Mouse (Mus musculus) neural tube, embryonic 14.5 days (tissue): Measurements from ENCODE around the gene Ccdc157. TPM values are rescaled to one million over a fixed set of nuclear protein-coding genes. Genes with fewer than 3 reads are reported as not detected.

Experiments
- ATAC-seq: fragments of 200-750 bp; cut with Nextera tagmentation; 2 replicates; pipeline ENCODE4 v1.8.0; 2017; ENCODE audit warnings: low read depth, mild to moderate bottlenecking, moderate TSS enrichment, moderate library complexity
- H3K27ac ChIP-seq: fragments of 300-500 bp; sonication (generic); 2 replicates; pipeline ENCODE4 v1.5.1; 2014; ENCODE audit warnings: low read depth, mild to moderate bottlenecking, control low read depth, low read length, moderate library complexity, mixed read lengths
- H3K27me3 ChIP-seq: fragments of 300-500 bp; sonication (generic); 2 replicates; pipeline ENCODE4 v1.6.1; 2014; ENCODE audit warnings: low read length; ENCODE audit not compliant: control insufficient read depth, insufficient read depth
- H3K36me3 ChIP-seq: fragments of 300-500 bp; sonication (generic); 2 replicates; pipeline ENCODE4 v1.6.1; 2014; ENCODE audit warnings: low read length, mixed read lengths; ENCODE audit not compliant: control insufficient read depth, insufficient read depth
- H3K4me1 ChIP-seq: fragments of 300-500 bp; sonication (generic); 2 replicates; pipeline ENCODE4 v1.6.1; 2014; ENCODE audit warnings: low read length; ENCODE audit not compliant: control insufficient read depth, insufficient read depth
- H3K4me2 ChIP-seq: fragments of 300-500 bp; sonication (generic); 2 replicates; pipeline ENCODE4 v1.6.1; 2014; ENCODE audit warnings: mild to moderate bottlenecking, low read depth, low read length, control low read depth
- H3K4me3 ChIP-seq: fragments of 300-500 bp; sonication (generic); 2 replicates; pipeline ENCODE4 v1.5.1; 2014; ENCODE audit warnings: low read depth, low read length, control low read depth, mixed read lengths
- H3K9ac ChIP-seq: fragments of 300-500 bp; sonication (generic); replicated peaks from 2 replicates; pipeline ENCODE4 v1.6.1; 2014; ENCODE audit warnings: low read depth, mild to moderate bottlenecking, control low read depth, low read length, mixed read lengths
- H3K9me3 ChIP-seq: fragments of 300-500 bp; sonication (generic); 2 replicates; pipeline ENCODE4 v1.6.1; 2016; ENCODE audit warnings: low read length; ENCODE audit not compliant: control insufficient read depth
- WGBS: fragments of 180-500 bp; shearing (Covaris S2); extraction: QIAGEN DNeasy Blood & Tissue Kit; methylation state at CpG from one replicate; pipeline ENCODE4 v1.1.7; 2014; 5-methylcytosine and 5-hydroxymethylcytosine counted together
- polyA plus RNA-seq: library from polyadenylated mRNA; unstranded; fragments of >200 nt; fragmentation: Nextera tagmentation; extraction: Ambion mirVana; gene quantifications from 2 replicates; pipeline ENCODE4 v1.2.1, GENCODE M21; 2014

Gene Ccdc157
- polyA plus RNA-seq, 1 experiment from 2014 or later = 5.8 TPM

DNA sequence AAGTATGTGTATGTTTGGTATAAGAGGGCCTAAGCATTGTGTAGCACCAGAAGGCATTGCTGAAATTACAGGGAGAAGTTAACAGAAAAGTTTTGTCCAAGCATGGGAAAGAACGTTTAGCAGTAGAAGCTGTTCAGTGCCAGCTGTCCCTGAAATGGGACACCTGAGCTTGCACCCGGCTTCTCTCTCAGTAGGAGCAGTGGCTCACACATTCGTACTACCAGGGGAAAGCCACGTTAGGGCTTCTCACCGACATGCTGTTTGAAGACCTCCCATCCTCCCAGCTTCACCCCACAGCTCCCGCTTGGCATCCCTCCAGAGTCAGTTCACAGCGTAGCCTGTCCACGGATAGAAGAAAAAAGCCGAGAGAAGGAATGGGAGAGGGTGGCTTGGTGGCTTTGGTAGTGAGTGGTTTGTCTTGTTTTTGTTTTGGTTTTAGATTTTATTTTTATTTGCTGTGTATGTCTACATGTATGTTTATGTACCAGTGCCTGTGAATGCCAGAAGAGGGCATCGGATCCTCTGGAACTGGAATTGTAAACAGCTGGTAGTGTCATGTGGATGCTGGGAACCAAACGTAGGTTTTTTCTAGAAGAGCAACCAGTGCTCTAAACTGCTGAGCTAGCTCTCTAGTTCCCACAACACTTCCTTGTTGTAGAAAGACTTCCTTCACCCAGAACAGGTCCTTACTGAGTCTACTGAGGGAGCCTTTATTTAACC lies 42.0 kb upstream of the Ccdc157 start:
- no peak overlapping the region for H3K4me2 ChIP-seq
- 79% methylated on average over 11 of the region's 11 CpGs for WGBS
- no peak overlapping the region for H3K9ac ChIP-seq
- no peaks in the 10 kb centered on the region for H3K9me3 ChIP-seq
- peaks cover 6% of the 10 kb centered on the region; the same call in 1 of the 2 replicates for H3K36me3 ChIP-seq
- no peaks in the 10 kb centered on the region for H3K27me3 ChIP-seq
- H3K4me3 ChIP-seq = no peak overlapping the region
- no peak for ATAC-seq
- H3K4me1 ChIP-seq = 0 out of 2 replicates have a peak, but pooled peaks cover 3% of the 10 kb centered on the region
- no peak overlapping the region for H3K27ac ChIP-seq

DNA sequence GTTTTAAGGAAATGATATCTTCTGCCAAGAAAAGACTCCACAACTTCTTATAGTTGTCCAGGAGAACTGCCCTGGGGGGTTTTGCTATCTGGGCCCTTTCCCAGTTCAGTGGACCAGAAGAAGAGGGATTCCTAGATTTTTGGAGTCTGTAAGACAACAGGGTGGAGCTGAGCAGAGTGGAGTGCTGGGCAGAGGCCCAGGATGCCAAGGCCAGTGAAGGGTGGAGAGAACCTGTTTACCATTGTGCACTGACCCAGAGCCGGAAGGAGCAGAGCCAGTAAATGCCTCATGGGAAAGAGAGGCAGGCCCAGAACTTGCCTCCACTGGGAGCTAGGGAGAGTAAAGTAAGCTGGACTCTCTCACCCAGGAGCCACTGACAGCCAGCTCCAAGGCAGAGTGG lies 37.6 kb upstream of the Ccdc157 start:
- no peaks in the 10 kb centered on the region for H3K27me3 ChIP-seq
- no peak for ATAC-seq
- H3K36me3 ChIP-seq = no peaks in the 10 kb centered on the region
- H3K4me1 ChIP-seq = no peaks in the 10 kb centered on the region
- no peak overlapping the region for H3K9ac ChIP-seq
- no peak overlapping the region for H3K4me3 ChIP-seq
- no peaks in the 10 kb centered on the region for H3K9me3 ChIP-seq
- WGBS = 80% methylated on average over 1 of the region's 1 CpGs
- no peak overlapping the region for H3K27ac ChIP-seq
- no peak overlapping the region for H3K4me2 ChIP-seq

- no peak for ATAC-seq
- no peak overlapping the region for H3K4me2 ChIP-seq
- no peak overlapping the region for H3K4me3 ChIP-seq
- no peaks in the 10 kb centered on the region for H3K9me3 ChIP-seq
- no peak overlapping the region for H3K9ac ChIP-seq
- no peak overlapping the region for H3K27ac ChIP-seq
- no peaks in the 10 kb centered on the region for H3K27me3 ChIP-seq
- WGBS = 72% methylated on average over 8 of the region's 8 CpGs
- no peaks in the 10 kb centered on the region for H3K4me1 ChIP-seq
- H3K36me3 ChIP-seq = no peaks in the 10 kb centered on the region
These were observed 36.5 kb upstream of the Ccdc157 start for GRCm38 (mm10) chr11:4196636-4197035.

DNA sequence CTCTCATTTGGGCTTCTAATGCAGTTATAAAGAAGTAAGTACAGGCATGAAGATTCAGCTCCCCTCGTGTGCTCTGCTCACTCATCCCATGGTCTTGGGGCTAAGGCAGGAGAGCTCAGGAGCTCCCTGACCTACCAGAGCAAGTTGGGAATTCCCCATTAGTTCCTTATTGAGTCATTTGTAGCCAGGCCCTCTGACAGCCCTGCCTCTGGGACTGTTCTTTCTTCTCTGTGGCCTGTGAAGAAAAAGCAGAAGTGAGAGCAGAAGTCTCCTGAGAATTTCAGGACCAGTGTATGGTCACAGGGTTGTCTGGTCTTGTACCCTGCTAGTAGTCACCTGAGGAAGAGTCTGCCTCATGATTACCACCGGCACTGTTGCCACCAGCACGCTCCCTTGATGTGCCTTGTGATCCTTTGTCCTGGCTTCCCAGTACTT lies 35.5 kb upstream of the Ccdc157 start:
- H3K9me3 ChIP-seq = no peaks in the 10 kb centered on the region
- WGBS = 88% methylated on average over 3 of the region's 3 CpGs

DNA sequence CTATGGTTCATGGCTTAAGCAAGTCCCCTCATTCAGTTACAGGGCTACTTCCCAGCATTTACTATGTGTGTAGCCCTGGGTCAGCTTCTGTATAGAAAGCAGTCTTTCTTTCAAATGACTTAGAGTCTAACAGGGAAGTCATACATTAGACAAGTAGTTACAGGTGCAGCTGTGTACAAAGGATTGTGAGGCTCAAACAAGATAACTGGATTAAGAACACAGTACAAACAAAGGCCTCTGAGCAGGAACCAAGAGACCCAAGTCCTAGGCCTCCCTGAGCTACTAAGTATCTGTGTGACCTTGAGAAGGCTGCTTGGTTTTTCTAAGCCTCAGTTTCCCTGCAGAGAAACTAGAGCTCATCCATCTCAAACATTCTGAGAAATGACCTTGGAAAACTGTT lies 33.3 kb upstream of the Ccdc157 start:
- Histone ChIP-seq H3K36me3 (no peaks in the 10 kb centered on the region), H3K9ac (no peak overlapping the region), H3K9me3 (no peaks in the 10 kb centered on the region), H3K4me1 (0 out of 2 replicates have a peak, but pooled peaks cover 5% of the 10 kb centered on the region), H3K4me2 (no peak overlapping the region), H3K27me3 (no peaks in the 10 kb centered on the region), H3K4me3 (no peak overlapping the region), H3K27ac (no peak overlapping the region)
- ATAC-seq = no peak

More for the DNA sequence above, 35.5 kb upstream of the Ccdc157 start:
- Histone ChIP-seq H3K36me3 (no peaks in the 10 kb centered on the region), H3K27ac (no peak overlapping the region), H3K4me2 (no peak overlapping the region), H3K9ac (no peak overlapping the region), H3K27me3 (no peaks in the 10 kb centered on the region), H3K4me3 (no peak overlapping the region), H3K4me1 (no peaks in the 10 kb centered on the region)
- ATAC-seq = no peak

- H3K4me2 ChIP-seq = no peak overlapping the region
- WGBS = 83% methylated on average over 3 of the region's 3 CpGs
- no peak overlapping the region for H3K4me3 ChIP-seq
- no peak for ATAC-seq
- H3K4me1 ChIP-seq = peaks cover 7% of the 10 kb centered on the region
- no peaks in the 10 kb centered on the region for H3K9me3 ChIP-seq
- H3K36me3 ChIP-seq = no peaks in the 10 kb centered on the region
- H3K27ac ChIP-seq = no peak overlapping the region
- no peak overlapping the region for H3K9ac ChIP-seq
- no peaks in the 10 kb centered on the region for H3K27me3 ChIP-seq
These were observed 32.7 kb upstream of the Ccdc157 start for GRCm38 (mm10) chr11:4192757-4193156.

- ATAC-seq = no peak
- peaks cover 13% of the 10 kb centered on the region for H3K4me1 ChIP-seq
- no peak overlapping the region for H3K4me2 ChIP-seq
- H3K36me3 ChIP-seq = no peaks in the 10 kb centered on the region
- H3K27me3 ChIP-seq = no peaks in the 10 kb centered on the region
- WGBS = 81% methylated on average over 3 of the region's 3 CpGs
- H3K9ac ChIP-seq = no peak overlapping the region
- no peaks in the 10 kb centered on the region for H3K9me3 ChIP-seq
- H3K27ac ChIP-seq = no peak overlapping the region
- H3K4me3 ChIP-seq = no peak overlapping the region
These were observed 30.6 kb upstream of the Ccdc157 start for GRCm38 (mm10) chr11:4190677-4191076.

GRCm38 (mm10) chr11:4189182-4189581 lies 29.1 kb upstream of the Ccdc157 start:
- no peaks in the 10 kb centered on the region for H3K27me3 ChIP-seq
- no peak overlapping the region for H3K4me3 ChIP-seq
- no peak overlapping the region for H3K9ac ChIP-seq
- ATAC-seq = no peak
- H3K27ac ChIP-seq = no peak overlapping the region
- WGBS = 89% methylated on average over 6 of the region's 6 CpGs
- peaks cover 13% of the 10 kb centered on the region for H3K4me1 ChIP-seq
- no peaks in the 10 kb centered on the region for H3K9me3 ChIP-seq
- H3K36me3 ChIP-seq = no peaks in the 10 kb centered on the region
- no peak overlapping the region for H3K4me2 ChIP-seq

DNA sequence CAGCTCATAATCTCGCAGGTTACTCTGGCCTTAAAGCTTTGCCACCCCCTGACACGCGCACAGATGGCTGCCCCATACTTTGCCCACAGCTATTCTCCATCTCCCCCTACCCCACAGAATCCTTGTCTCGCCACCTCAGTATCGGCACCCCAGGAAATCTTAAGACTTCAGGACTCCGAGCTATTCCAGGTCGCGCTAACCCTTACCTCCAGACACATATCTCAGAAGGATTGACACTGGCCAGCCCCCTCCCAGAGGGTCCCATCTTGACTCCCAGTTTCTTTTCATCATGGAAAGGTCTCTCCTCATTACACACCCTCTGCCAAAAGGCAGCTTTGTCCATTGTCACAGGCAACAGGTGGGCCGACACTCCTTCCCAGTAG lies 27.2 kb upstream of the Ccdc157 start:
- peak overlapping the region; percentile 81 for H3K4me2 ChIP-seq
- no peak overlapping the region for H3K27ac ChIP-seq
- ATAC-seq = no peak; the same call in 1 of the 2 replicates
- peak overlapping the region; percentile 74 for H3K4me3 ChIP-seq
- H3K9me3 ChIP-seq = no peaks in the 10 kb centered on the region
- peaks cover 13% of the 10 kb centered on the region for H3K4me1 ChIP-seq
- peaks cover 10% of the 10 kb centered on the region for H3K36me3 ChIP-seq
- peak overlapping the region; percentile 89 for H3K9ac ChIP-seq
- 16% methylated on average over 9 of the region's 9 CpGs for WGBS
- no peaks in the 10 kb centered on the region for H3K27me3 ChIP-seq
